Mouse (Mus musculus) cortical plate, adult 2 months (tissue): ENCODE measurements around the gene Ccdc110. TPM values are rescaled to one million over a fixed set of nuclear protein-coding genes. Genes with fewer than 3 reads are reported as not detected.

Experiments used
- H3K27ac ChIP-seq: fragments of 200-500 bp; 2 replicates; pipeline ENCODE4 v1.5.1; 2012; ENCODE audit warnings: low read length, control low read depth, inconsistent platforms; ENCODE audit not compliant: insufficient read depth
- H3K4me1 ChIP-seq: fragments of 200-500 bp; 2 replicates; pipeline ENCODE4 v1.6.1; 2011; ENCODE audit warnings: low read length; ENCODE audit not compliant: control insufficient read depth, insufficient read depth
- H3K4me3 ChIP-seq: fragments of 200-500 bp; 2 replicates; pipeline ENCODE4 v1.5.1; 2011; ENCODE audit warnings: mild to moderate bottlenecking, low read length, control low read depth; ENCODE audit not compliant: insufficient read depth
- CTCF ChIP-seq: fragments of 200-500 bp; IDR thresholded peaks from 2 replicates; pipeline ENCODE4 v1.5.1; 2011; ENCODE audit warnings: mild to moderate bottlenecking, control low read depth, low read length; ENCODE audit not compliant: insufficient read depth; ENCODE audit errors: extremely low read depth
- POLR2A ChIP-seq: fragments of 200-500 bp; IDR thresholded peaks from 2 replicates; pipeline ENCODE4 v1.6.1; 2011; ENCODE audit warnings: mild to moderate bottlenecking, low read length, control low read depth; ENCODE audit not compliant: insufficient read depth; ENCODE audit errors: extremely low read depth
- polyA plus RNA-seq: library from polyadenylated mRNA; depleted of rRNA; stranded (reverse); fragments of >200 nt; gene quantifications from 2 replicates; pipeline ENCODE4 v1.2.3, GENCODE M21; 2012

Ccdc110 gene
- polyA plus RNA-seq, 1 experiment: 0.25 TPM

DNA sequence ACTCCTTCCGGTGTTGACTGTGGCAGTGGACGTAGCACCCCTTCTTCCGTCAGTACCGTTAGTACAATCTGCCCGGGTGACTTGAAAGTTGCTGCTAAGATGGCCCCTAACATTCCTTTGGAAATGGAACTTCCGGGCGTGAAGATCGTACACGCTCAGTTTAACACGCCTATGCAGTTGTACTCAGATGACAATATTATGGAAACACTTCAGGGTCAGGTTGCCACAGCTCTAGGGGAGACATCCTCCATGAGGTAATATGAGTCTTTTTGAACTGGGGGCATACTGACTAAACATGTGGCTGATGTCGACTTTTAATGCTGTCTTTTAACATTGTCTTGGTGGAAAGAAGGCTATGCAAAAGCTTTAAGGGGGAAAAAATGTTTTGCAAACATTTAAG lies 20.7 kb upstream of the Ccdc110 start:
- TF ChIP-seq CTCF (no peak), POLR2A (no peak)
- Histone ChIP-seq H3K4me3 (no peak overlapping the region), H3K4me1 (no peaks in the 10 kb centered on the region), H3K27ac (no peak overlapping the region)

DNA sequence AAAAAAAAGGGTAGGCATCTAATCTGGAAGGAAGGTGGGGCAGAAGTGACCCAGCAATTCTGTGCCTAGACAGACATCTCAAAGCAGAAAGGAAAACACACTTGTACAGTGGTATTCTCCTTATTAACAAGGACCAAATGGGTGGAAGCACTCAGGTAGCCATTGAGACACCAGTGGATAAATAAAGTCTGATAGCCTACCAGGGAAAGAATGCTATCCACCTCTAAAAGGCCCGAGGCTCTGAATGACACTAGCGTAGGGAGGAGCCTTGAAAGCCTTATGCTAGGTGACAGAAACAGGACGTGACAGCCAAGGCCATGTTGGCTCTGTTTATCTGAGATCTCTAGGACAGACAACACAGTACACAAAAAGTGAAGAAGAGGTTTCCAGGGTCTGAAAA lies 17.9 kb upstream of the Ccdc110 start:
- no peak overlapping the region for H3K27ac ChIP-seq
- TF ChIP-seq POLR2A (no peak), CTCF (no peak)
- H3K4me3 ChIP-seq: no peak overlapping the region
- H3K4me1 ChIP-seq: no peaks in the 10 kb centered on the region

DNA sequence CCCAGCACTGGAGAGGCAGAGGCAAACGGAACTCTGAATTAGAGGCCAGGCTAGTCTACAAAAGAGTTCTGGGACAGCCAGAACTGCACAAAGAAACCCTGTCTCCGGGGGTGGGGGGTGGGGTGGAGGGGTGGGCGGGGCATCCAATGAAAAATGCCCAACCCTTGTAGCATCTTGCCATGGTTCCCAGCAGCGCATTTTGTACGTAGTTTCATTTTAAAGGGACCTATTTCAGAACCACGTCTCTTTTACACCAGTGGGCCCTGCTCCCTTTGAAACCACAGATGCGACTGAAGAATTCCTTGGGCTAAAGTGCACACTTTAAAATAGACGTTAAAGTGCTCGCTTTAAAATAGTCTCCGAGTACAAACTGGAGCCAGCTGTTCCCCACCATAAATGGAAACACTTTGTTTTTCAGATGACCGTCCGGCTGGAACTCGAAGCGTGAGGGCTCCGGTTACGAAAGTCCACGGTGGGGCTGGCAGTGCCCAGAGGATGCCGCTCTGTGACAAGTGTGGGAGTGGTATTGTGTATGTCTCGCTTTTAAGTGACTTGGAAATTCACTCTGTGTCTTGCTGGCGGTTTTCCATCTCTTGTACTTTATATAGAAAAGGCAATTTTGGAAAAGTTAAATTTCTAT lies 17.3 kb upstream of the Ccdc110 start:
- TF ChIP-seq POLR2A (no peak), CTCF (no peak)
- H3K4me1 ChIP-seq: no peaks in the 10 kb centered on the region
- H3K27ac ChIP-seq: no peak overlapping the region
- H3K4me3 ChIP-seq: no peak overlapping the region

DNA sequence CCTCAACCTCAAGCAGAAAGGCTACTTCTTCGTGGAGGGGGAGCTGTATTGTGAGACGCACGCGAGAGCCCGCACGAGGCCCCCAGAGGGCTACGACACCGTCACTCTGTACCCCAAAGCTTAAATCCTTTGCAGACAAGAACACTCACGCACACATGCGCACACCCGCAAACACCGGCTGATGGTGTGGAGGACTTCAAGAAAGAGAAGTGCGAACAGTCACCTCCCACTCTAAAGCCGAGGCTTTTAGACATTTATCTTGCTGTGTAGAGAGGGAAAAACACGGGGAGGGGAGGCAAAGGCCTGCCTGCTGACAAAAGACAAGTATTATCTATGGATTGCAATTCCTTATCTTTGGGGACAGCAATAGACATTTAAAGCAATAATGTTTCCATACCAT lies 15.5 kb upstream of the Ccdc110 start:
- H3K27ac ChIP-seq: no peak overlapping the region
- H3K4me1 ChIP-seq: no peaks in the 10 kb centered on the region
- H3K4me3 ChIP-seq: no peak overlapping the region
- TF ChIP-seq POLR2A (no peak), CTCF (no peak)

DNA sequence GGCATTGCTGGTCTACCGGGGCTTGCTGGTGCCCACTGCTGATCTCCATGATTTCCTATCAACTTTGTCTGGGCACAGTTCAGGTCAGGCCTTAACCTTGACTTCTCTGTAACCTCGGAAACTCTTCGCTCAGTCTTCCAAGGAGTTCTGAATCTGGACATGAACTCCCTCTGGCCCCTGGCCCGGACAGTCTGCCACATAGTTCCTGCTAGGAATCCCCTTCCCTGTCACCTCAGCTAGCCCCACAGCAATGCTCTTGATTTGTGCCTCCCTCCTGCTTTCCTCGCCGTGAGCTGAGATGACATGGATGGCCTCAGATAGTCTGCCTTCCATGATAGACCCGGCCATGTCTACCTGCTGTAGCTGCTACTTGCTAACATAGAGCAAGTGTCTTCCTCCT lies 14.0 kb upstream of the Ccdc110 start:
- TF ChIP-seq CTCF: no peak
- TF ChIP-seq POLR2A: no peak
- Histone ChIP-seq H3K4me3 (no peak overlapping the region), H3K4me1 (no peaks in the 10 kb centered on the region), H3K27ac (no peak overlapping the region)

DNA sequence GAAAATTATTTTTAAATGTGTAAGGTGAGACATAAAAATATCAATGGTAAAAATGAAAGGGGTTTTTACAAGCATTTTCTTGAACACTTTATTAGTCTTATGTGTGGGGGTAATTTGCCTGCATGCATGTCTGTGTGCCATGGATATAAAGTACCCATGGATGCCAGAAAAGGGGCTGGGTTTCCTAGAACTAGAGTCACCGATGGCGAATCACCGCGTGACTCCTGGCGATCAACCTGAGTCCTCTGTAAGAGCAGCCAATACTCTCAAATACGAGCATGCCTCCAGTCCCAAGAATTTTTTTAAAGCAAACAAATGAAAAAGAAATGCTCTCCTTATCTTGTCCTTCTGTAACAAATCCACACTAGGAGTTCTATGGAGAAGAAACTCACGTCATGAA lies 12.3 kb upstream of the Ccdc110 start:
- TF ChIP-seq CTCF: no peak
- no peak for TF ChIP-seq POLR2A
- H3K4me3 ChIP-seq: no peak overlapping the region
- no peaks in the 10 kb centered on the region for H3K4me1 ChIP-seq

DNA sequence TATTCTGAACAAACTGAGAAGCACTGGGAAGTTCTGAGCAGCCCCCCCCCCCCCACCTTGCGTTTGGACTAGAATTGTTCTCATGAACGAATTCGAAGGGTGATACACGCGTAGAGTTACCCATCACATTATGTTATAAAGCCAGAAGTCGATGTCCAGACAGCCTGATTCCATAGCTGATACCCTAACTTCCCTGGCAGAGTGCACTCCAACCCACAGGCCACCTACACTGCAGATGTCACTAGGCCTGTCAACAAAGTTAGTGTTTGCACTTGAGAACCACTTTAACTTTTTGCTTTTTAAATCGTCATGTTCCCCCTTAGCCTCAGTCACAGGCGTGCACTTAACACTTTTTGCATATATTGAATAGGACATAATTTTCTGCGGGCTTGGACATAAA lies 2.6 kb downstream of the Ccdc110 start:
- Histone ChIP-seq H3K4me1 (no peaks in the 10 kb centered on the region), H3K4me3 (no peak overlapping the region), H3K27ac (no peak overlapping the region)
- TF ChIP-seq CTCF (no peak), POLR2A (no peak)

More for the DNA sequence above, 12.3 kb upstream of the Ccdc110 start:
- H3K27ac ChIP-seq: no peak overlapping the region

DNA sequence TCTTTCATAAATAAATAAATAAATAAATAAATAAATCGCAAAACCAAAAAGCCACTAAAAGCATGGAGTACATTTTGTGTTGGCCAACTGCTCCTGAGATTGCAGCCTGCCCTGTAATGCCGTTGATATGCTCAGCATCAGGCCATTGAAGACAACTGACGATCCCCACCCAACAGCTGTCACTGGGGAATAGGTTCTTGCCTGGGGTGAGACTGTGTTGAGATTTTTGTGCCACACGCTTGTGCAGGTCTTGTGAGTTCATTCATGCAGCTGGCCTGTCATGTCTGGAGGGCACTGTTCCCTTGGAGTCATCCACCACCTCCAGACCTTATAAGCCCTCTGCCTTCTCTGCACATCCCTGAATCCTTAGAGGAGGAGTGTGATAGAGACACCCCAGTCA lies 11.9 kb downstream of the Ccdc110 start:
- H3K4me3 ChIP-seq: no peak overlapping the region
- no peak overlapping the region for H3K27ac ChIP-seq
- no peaks in the 10 kb centered on the region for H3K4me1 ChIP-seq
- TF ChIP-seq CTCF (no peak), POLR2A (no peak)

DNA sequence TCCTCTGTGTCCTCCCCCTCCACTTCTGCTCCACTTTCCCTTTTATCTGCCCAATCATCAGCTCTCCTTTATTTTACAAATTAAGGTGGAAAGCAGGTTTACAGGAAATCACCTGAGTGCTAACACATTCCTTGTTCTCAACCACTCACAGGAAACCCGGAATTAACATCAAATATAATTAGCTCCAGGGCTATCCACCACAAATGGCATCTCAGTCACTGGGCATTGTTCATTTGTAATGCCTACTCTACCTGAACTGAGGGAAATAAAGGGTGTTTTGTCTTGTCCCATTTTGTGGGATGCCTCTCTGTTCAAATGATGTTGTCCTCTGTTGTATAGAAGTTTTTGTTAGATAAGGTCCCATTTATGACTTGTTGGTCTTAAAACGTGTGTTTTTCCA lies 16.2 kb downstream of the Ccdc110 start:
- Histone ChIP-seq H3K4me3 (no peak overlapping the region), H3K4me1 (no peaks in the 10 kb centered on the region), H3K27ac (no peak overlapping the region)
- TF ChIP-seq POLR2A (no peak), CTCF (no peak)

DNA sequence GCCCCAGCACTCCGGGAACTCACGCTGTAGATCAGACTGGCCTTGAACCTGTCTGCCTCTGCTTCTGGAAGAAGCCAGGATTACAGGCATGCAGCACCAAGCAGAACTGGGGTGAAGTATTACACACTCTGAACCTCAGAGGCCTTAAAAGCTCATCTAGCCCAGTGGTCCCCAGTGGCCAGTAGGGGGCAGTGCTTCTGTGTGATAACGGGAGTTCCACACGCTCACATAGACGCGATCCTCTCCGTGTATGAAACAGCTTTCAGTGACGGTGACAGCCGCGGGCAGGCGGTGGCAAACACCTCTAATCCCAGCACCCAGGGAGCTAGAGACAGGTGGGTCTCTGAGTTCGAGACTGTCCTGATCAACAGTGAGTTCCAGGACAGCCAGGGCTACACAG lies 36.5 kb downstream of the Ccdc110 start:
- Histone ChIP-seq H3K27ac (no peak overlapping the region), H3K4me3 (no peak overlapping the region), H3K4me1 (no peaks in the 10 kb centered on the region)
- TF ChIP-seq CTCF (0 out of 2 replicates have a peak, but pooled peaks have one; percentile 0), POLR2A (no peak)
